Mouse (Mus musculus) 416B (cell line): Measurements from ENCODE around the gene Kdelr2.

Experiments used
- DNase-seq: peaks from one replicate; pipeline ENCODE4 v3.0.0; 2011; ENCODE audit warnings: low read depth

Gene Kdelr2

DNA sequence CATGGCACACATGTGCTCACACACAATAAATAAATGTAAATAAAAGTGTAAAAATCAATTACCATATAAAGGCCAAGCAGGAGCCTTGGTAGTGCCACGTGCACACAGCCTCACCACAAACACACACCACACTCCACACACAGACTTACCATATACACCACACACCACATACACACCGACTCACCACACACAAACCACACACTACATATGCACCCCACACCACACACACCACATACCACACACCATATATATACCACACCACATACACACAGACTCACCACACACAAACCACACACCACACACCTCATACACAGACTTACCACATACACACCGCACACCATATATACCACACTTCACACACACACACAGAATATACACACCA, 67.5 kb downstream of the Kdelr2 start:
- no peak for DNase-seq
